Mouse (Mus musculus): ENCODE measurements at regions not wholly inside any gene's neighbourhood (a gene's known extent, or its start where the extent isn't known, plus 50 kb on each side); places are given as distances from the start of the nearest gene placed in this dataset.

- no peak for DNase-seq (ENCODE audit: low spot score in 2 of 2)
These were observed 654.3 kb downstream of the Adgrl2 start for GRCm38 (mm10) chr3:148336091-148336511.

DNA sequence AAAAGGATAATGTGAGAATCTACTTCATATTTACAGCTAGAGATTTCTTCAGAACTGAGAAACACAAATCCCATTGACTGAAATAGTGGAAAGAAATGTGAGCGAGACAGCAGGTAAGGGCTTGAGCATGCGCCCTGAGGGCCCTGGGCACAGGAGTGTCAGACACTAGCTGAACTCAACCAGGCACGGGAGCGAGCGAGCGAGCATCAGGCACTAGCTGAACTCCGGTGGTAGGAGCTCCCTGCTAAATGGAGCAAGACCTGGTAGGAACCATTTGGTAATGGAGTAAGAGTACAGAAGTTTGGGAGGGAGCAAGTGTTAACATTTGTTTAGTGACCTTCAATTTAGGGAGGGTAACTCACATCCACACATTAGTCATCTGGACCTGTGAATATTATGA is 654.7 kb downstream of the Adgrl2 start:
- DNase-seq (ENCODE audit: low spot score in 2 of 2) = no peak

- DNase-seq (ENCODE audit: low spot score in 2 of 2) = no peak
These were observed 665.3 kb downstream of the Adgrl2 start for GRCm38 (mm10) chr3:148324911-148325621.

DNA sequence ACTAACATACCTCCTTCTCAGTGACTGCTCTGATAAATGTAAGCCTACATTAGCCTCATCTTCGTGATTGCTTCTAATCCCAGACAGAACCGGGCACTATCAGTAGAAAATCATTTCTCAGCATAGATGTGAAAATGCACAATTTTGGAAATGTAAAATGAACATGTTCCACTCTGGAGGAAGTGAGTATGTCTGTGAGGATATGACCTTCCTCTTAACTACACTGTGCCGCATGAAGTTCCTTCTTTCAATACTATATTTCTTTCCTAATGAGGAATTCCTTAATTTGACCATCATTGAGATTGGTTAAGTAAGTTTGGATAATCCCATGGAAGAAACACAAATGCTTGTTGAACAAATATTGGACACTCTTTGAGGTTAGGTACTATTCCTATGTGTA is 668.5 kb downstream of the Adgrl2 start:
- DNase-seq (ENCODE audit: low spot score in 2 of 2) = no peak

GRCm38 (mm10) chr3:148316198-148316597 is 674.2 kb downstream of the Adgrl2 start:
- DNase-seq (ENCODE audit: low spot score in 2 of 2) = no peak

GRCm38 (mm10) chr3:148315286-148315685 is 675.1 kb downstream of the Adgrl2 start:
- DNase-seq (ENCODE audit: low spot score in 2 of 2) = no peak

GRCm38 (mm10) chr3:148295515-148295914 is 694.8 kb downstream of the Adgrl2 start:
- no peak for DNase-seq (ENCODE audit: low spot score in 2 of 2)

DNA sequence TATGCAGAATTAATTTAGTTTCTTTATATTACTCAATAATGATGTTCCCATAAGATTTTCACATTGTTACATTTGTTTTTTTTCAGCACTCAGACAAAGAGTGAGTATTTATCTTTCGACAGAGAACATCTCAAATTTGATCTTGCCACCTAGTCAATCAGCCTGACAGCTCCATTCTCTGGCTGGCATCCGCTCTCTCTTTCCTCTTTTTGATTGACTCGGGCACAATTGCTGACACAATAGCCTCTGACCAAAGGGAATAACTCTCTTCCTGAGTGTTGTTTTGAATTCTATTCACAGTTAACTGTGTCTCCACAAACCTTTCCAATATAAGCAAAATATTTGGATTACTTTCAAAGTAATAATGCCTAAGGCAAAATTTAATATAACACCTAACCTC is 711.4 kb downstream of the Adgrl2 start:
- no peak for DNase-seq (ENCODE audit: low spot score in 2 of 2)

DNA sequence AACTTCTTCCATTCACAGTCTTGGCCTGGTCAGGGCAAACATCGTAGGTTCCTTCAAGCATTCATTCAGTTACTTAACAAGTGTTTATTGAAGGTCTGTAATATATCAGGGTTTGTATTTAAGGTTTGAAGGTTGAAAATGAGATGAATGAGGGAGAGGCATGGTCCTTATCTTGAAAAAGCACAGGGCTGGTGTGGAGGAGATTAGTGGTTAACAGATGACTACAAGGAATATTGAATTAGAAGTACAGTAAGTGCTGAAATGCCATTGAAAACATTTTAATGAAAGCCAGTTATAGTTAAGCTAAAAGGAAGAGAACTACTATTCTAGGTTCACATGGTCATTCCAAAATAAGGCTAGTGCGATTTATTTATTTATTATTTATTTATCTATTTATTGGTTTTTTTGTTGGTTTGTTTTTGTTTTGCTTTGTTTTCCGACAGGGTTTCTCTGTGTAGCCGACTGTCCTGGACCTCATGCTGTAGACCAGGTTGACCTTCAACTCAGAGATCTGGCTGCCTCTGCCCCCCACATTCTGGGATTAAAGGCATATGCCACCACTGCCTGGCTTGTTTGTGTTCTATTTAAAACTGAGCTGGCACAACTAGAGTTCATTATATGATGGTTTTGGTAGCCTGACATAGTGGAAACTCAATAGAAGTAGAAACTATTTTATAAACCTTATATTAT is 718.1 kb downstream of the Adgrl2 start:
- no peak for DNase-seq (ENCODE audit: low spot score in 2 of 2)

GRCm38 (mm10) chr3:148268812-148269211 is 721.5 kb downstream of the Adgrl2 start:
- DNase-seq (ENCODE audit: low spot score in 2 of 2) = no peak

DNA sequence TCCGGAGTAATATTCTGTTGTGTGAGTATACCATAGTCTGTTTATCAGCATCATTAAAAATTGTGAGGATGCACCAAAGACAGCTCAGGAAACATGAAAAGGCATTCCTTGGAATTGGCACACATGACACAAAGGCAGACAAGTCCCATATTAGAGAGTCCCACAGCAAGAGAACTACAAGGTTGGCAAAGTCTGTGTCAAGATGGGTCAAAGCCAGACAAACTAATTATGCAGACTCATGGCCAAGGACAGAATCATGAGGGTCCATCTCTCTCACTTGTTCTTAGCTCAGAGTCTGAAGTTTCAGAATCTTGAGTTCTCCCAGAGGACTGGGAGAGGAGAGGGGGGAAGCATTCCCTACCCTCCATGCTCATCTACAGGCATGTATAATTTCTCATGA is 731.1 kb downstream of the Adgrl2 start:
- DNase-seq (ENCODE audit: low spot score in 2 of 2) = no peak

DNA sequence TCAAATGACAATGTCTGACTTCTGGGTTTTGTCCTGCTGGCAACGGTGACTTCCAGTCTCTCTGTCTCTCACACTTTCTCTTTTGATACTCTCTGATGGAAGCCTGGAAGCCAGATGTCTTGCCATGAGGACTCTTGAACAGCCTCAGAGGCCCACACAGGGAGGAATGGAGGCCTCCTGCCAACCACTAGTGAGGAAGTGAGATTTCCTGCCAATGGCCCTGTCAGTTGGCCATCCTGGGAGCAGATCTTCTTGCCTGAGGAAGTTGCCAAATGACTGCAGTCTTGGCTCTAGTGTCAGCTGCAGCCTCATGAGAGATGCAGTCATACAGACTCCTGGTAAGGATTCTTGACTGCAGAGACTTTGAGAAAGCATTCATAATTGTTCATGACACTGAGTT is 741.7 kb downstream of the Adgrl2 start:
- no peak for DNase-seq (ENCODE audit: low spot score in 2 of 2)

DNA sequence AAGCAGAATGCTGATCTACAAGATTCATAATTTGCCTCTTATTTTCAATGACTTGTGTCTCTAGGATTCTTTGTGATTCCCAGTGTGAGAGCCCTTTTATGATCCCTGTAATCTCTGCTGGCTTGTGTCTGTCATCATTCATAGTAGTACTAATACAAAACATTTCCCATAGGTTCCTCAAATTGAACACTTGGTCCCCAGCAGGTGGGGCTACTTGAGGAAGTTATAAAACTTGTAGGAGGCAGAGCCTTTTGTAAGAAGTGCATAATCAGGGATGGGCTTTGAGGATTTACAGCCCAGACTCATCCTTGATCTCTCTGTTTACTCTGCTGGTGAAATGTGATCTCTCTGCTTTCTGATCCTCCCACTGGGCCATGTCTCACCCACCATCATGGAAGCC is 743.6 kb downstream of the Adgrl2 start:
- DNase-seq (ENCODE audit: low spot score in 2 of 2) = no peak

DNA sequence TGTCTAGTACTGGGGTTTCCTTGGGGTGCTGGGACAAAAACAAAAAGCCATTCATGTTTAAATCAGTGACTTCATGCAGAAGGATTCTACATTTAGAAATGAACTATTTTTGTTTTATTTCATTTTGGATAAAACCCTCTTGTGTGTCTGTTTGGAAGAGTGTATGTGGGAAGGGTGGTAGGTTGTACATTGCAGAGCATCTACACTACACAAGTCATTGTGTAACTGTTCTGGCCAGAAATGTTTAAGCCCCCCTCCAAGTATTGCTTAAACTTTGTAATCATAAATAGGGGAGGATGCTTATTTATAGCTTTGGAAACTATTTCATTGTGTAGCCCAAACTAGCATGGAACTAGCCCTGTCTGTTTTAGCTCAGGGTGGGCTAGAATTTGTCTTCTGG is 752.3 kb downstream of the Adgrl2 start:
- DNase-seq (ENCODE audit: low spot score in 2 of 2) = no peak

GRCm38 (mm10) chr3:148237555-148237954 is 752.8 kb downstream of the Adgrl2 start:
- no peak for DNase-seq (ENCODE audit: low spot score in 2 of 2)

GRCm38 (mm10) chr3:148233616-148234015 is 756.7 kb downstream of the Adgrl2 start:
- no peak for DNase-seq (ENCODE audit: low spot score in 2 of 2)

DNA sequence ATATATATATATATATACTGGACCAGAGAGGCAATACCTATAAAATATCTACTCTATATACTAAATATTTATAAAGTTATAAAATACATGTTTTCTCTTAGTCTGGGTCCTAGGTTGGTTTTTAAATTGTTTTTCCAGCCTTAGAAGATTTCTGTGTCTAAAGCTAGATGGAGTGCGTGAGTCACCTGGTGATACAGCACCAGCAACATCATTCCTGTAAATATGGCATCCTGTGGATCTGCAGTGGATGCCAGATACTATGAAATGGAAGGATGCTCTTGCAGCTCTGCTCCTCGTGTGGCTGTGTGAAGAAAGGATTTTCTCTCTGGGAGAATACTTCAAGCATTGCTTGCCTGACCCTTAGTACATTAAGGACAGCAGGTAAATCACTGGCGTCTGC is 761.2 kb downstream of the Adgrl2 start:
- no peak for DNase-seq (ENCODE audit: low spot score in 2 of 2)

DNA sequence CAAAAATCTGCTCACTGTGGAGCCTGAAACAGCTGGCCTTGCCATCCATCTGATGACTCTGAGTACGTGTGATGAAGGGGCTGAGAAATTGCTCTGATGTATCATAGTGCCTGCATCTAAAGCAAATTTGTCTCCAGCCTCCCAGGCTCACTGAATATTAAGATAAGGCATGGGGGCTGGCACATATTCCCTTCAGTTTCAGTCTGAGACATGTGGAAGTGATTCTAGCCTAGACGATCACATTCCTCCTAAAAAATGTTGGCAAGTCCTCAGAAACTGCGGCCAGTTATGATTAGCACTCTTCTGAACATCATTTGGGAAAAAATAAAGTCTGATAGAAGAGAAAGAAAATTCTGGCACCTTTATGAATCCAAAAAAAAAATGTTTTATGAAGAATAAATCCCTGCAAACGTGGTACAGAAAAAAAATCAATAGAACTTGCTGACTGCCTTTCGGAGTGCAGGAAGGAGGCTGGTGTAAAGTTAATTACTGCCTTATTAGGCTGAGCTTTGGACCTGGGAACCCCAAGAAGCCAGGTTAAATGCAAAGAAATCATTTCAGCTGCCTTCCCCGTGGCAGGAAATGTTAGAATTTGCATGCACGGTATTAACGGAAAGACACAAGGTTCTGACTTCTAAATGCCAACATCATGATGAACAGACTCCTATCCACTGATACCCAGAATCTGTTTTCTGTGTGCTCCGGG is 762.2 kb downstream of the Adgrl2 start:
- DNase-seq (ENCODE audit: low spot score in 2 of 2) = no peak

GRCm38 (mm10) chr3:148220826-148221225 is 769.5 kb downstream of the Adgrl2 start:
- DNase-seq (ENCODE audit: low spot score in 2 of 2) = no peak

DNA sequence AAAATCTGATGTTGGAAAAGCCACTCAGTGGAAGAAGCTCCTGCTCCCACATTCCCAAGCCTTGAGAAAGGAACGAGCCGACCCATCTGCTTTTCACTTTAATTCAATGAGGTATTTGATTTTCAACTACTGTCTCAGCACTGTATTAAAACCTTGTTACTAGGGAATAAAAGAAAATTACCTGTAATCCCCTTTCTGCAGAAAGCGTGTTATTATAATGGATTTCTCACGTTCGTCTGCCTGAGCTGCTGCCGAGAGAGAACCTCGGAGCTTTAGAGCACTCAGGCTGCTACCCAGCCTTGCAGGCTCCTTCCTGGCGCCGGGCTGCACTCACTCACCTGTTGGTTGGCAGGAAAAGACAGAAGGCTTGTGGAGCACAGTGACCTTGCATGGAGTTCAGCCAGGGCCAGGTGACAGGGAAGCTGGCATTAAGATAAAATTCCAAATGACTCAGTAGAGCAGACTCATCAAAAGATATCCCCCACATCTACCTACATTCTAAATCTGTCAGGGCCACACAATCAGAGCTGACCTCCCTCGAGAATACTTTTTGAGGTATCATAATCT is 770.2 kb downstream of the Adgrl2 start:
- DNase-seq (ENCODE audit: low spot score in 2 of 2) = no peak

GRCm38 (mm10) chr3:148202148-148202547 is 788.2 kb downstream of the Adgrl2 start:
- DNase-seq (ENCODE audit: low spot score in 2 of 2) = no peak

DNA sequence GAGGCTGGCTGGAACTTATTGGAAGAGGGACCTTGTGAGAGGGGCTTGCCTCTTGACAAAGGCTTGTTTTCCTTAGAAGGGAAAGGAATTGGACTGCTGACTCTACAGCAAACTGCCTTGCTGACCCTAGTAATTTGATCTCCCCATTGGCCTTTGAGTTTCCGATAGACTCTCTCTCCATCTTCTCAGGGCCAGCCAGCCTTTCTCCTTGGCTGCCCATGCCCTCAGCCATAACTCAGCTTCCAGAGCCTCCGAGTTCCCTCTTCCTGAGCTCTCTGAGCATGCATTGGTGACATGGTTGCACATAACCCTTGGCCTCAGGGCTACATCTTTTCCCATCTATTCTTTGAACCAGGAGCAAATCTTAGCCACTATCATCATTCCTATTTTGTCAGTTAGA is 803.7 kb downstream of the Adgrl2 start:
- no peak for DNase-seq (ENCODE audit: low spot score in 2 of 2)

GRCm38 (mm10) chr3:148167556-148167955 is 822.8 kb downstream of the Adgrl2 start:
- DNase-seq (ENCODE audit: low spot score in 2 of 2) = no peak
